Mouse (Mus musculus): ENCODE results near the gene Depdc1a.

Gene Depdc1a

GRCm38 (mm10) chr3:159495243-159495801 is at the start of gene Depdc1a:
TSS of gene Depdc1a (plus strand) at chr3:159495433.
- peak; percentile 95 for DNase-seq

- peak; percentile 2 for DNase-seq
Observed at GRCm38 (mm10) chr3:159470059-159470458, 25.2 kb upstream of the Depdc1a start.

GRCm38 (mm10) chr3:159475465-159475864 is 19.8 kb upstream of the Depdc1a start:
- DNase-seq, result no peak

GRCm38 (mm10) chr3:159477250-159477962 is 17.8 kb upstream of the Depdc1a start:
- DNase-seq, result no peak

GRCm38 (mm10) chr3:159494709-159495108 is 524 bp upstream of the Depdc1a start:
- peak; percentile 2 for DNase-seq

GRCm38 (mm10) chr3:159508899-159509298 is 13.7 kb downstream of the Depdc1a start:
- no peak for DNase-seq

GRCm38 (mm10) chr3:159528563-159528962 is 33.3 kb downstream of the Depdc1a start:
- DNase-seq, result no peak

GRCm38 (mm10) chr3:159548303-159548702 is 53.1 kb downstream of the Depdc1a start:
- DNase-seq, result peak; percentile 39

- DNase-seq, result no peak
Observed at GRCm38 (mm10) chr3:159550224-159550623, 55.0 kb downstream of the Depdc1a start.
